Mouse (Mus musculus) bone marrow macrophage, adult 2 months (primary cell): ENCODE data around the gene Pin4.

Source experiments
- CTCF ChIP-seq: IDR thresholded peaks from 2 replicates; pipeline ENCODE4 v1.5.1; 2012; ENCODE audit warnings: low read depth, mild to moderate bottlenecking, low read length, moderate library complexity
- POLR2A ChIP-seq: IDR thresholded peaks from 2 replicates; pipeline ENCODE4 v1.6.1; 2012; ENCODE audit warnings: mild to moderate bottlenecking, low read depth, low read length, borderline replicate concordance

DNA sequence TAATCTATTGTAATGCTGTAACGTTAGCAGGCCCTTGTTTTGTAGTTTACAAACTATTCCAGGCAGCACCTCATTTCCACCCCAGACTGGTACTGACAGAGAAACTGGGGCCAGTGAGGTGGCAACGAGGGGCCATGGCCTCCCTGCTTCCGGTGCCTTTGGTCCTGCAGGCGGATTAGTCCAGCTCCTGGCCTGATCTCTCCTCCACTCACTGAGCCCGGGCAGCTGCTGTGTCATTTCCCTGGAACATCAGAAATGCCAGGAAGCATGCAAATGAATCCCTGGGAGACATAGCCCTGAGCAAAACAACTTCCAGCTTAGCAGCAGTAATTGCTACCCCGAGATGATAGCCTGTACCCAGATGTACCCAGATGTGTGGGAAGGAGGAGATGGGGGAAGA, 47.7 kb downstream of the Pin4 start:
- TF ChIP-seq CTCF (no peak), POLR2A (no peak)
